Mouse (Mus musculus) E14TG2a.4 (cell line): Measurements from ENCODE around the gene Stc2.

Experiments
- CTCF ChIP-seq: conservative IDR thresholded peaks from 2 replicates; pipeline ENCODE4 v1.5.1; 2014; ENCODE audit warnings: low read length
- POU5F1 ChIP-seq: IDR thresholded peaks from 2 replicates; pipeline ENCODE4 v1.6.1; 2014; ENCODE audit warnings: low read length, borderline replicate concordance

GRCm38 (mm10) chr11:31362856-31363255 lies 7.0 kb downstream of the Stc2 start:
- TF ChIP-seq CTCF (no peak), POU5F1 (no peak)
